Mouse (Mus musculus): ENCODE data around the gene Cdk5r1. TPM values are rescaled to one million over a fixed set of nuclear protein-coding genes. Genes with fewer than 3 reads are reported as not detected.

The Cdk5r1 gene
- total RNA-seq (2023): 12.6 to 18.3 TPM (median 16.8 TPM) in 4 replicates

GRCm38 (mm10) chr11:80476222-80477189 lies at the start of gene Cdk5r1:
TSS of gene Cdk5r1 (plus strand) at chr11:80477023.

GRCm38 (mm10) chr11:80428381-80429008 lies 48.3 kb upstream of the Cdk5r1 start, which contains the start of gene Psmd11:
TSS of gene Psmd11 (plus strand) at chr11:80428615.

Other genes starting within 250 kb of the Cdk5r1 start
- 0.26 to 0.75 TPM (median 0.50 TPM) in 4 replicates for gene Rhbdl3, start 176.1 kb upstream of the Cdk5r1 start, total RNA-seq (2023)
- 11.3 to 17.7 TPM (median 14.8 TPM) in 4 replicates for gene 5730455P16Rik, start 99.0 kb upstream of the Cdk5r1 start, total RNA-seq (2023)
- gene Zfp207, start 93.7 kb upstream of the Cdk5r1 start, total RNA-seq (2023): 185 to 209 TPM (median 195 TPM) in 4 replicates
- 105 to 116 TPM (median 109 TPM) in 4 replicates for gene Psmd11, start 48.4 kb upstream of the Cdk5r1 start, total RNA-seq (2023)

Data from B cell, adult 62 days (primary cell).